Mouse (Mus musculus) limb, embryonic 15.5 days (tissue): ENCODE measurements around the gene Pnp. TPM values are rescaled to one million over a fixed set of nuclear protein-coding genes. Genes with fewer than 3 reads are reported as not detected.
"Not testable (repeated sequence)": the region's sequence is repeated elsewhere in the genome, so short reads cannot be mapped to it uniquely, and the experiment has no call there.

ENCODE experiments used
- ATAC-seq: fragments of 200-750 bp; cut with Nextera tagmentation; 2 replicates; pipeline ENCODE4 v1.8.0; 2017; ENCODE audit warnings: low read depth, moderate TSS enrichment; ENCODE audit not compliant: insufficient number of reproducible peaks, low FRiP score, low TSS enrichment
- H3K27ac ChIP-seq: fragments of 300-500 bp; sonication (generic); 2 replicates; pipeline ENCODE4 v1.5.1; 2015; ENCODE audit warnings: moderate library complexity, mild to moderate bottlenecking, inconsistent platforms
- H3K27me3 ChIP-seq: fragments of 300-500 bp; sonication (generic); 2 replicates; pipeline ENCODE4 v1.6.1; 2015; ENCODE audit warnings: inconsistent platforms
- H3K36me3 ChIP-seq: fragments of 300-500 bp; sonication (generic); 2 replicates; pipeline ENCODE4 v1.6.1; 2015; ENCODE audit warnings: inconsistent platforms
- H3K4me1 ChIP-seq: fragments of 300-500 bp; sonication (generic); 2 replicates; pipeline ENCODE4 v1.6.1; 2015; ENCODE audit warnings: inconsistent platforms
- H3K4me2 ChIP-seq: fragments of 300-500 bp; sonication (generic); 2 replicates; pipeline ENCODE4 v1.6.1; 2015; ENCODE audit warnings: mild to moderate bottlenecking, inconsistent platforms
- H3K4me3 ChIP-seq: fragments of 300-500 bp; sonication (generic); 2 replicates; pipeline ENCODE4 v1.5.1; 2015; ENCODE audit warnings: mild to moderate bottlenecking, inconsistent platforms
- H3K9ac ChIP-seq: fragments of 300-500 bp; sonication (generic); 2 replicates; pipeline ENCODE4 v1.6.1; 2015; ENCODE audit warnings: inconsistent platforms
- H3K9me3 ChIP-seq: fragments of 300-500 bp; sonication (generic); 2 replicates; pipeline ENCODE4 v1.6.1; 2016; ENCODE audit warnings: inconsistent platforms
- WGBS: fragments of 180-500 bp; shearing (Covaris S2); methylation state at CpG from one replicate; pipeline ENCODE4 v1.1.7; 2015; 5-methylcytosine and 5-hydroxymethylcytosine counted together
- polyA plus RNA-seq: library from polyadenylated mRNA; unstranded; fragments of >200 nt; fragmentation: Nextera tagmentation; extraction: Ambion mirVana; gene quantifications from 2 replicates; pipeline ENCODE4 v1.2.1, GENCODE M21; 2015

Gene Pnp
- polyA plus RNA-seq, 1 experiment from 2014 or later: 54.8 TPM

DNA sequence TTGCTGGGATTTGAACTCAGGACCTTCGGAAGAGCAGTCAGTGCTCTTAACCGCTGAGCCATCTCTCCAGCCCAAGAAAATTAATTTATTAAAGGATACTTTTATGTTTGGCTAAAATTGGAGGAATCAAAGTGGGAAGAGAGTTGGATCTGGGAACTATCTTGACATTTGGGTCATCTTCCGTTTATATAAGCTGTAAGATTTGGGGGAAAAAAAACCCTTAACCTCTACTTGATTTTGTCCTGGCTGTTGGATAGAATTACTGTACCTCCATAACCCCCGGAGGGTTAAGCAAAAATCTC, 26.1 kb upstream of the Pnp start:
- WGBS: 79% methylated on average over 4 of the region's 4 CpGs

GRCm38 (mm10) chr14:50905327-50905726, 25.6 kb upstream of the Pnp start:
- H3K36me3 ChIP-seq, H3K4me2 ChIP-seq, H3K9me3 ChIP-seq, H3K4me3 ChIP-seq, H3K9ac ChIP-seq, ATAC-seq, H3K27me3 ChIP-seq, H3K27ac ChIP-seq, H3K4me1 ChIP-seq: not testable (repeated sequence)

More for the DNA sequence above, 26.1 kb upstream of the Pnp start:
- Histone ChIP-seq H3K27me3 (no peaks in the 10 kb centered on the region), H3K4me1 (peaks cover 8% of the 10 kb centered on the region), H3K27ac (no peak overlapping the region), H3K4me3 (no peak overlapping the region), H3K9ac (no peak overlapping the region), H3K9me3 (no peaks in the 10 kb centered on the region), H3K36me3 (no peaks in the 10 kb centered on the region), H3K4me2 (no peak overlapping the region)
- ATAC-seq: no peak

DNA sequence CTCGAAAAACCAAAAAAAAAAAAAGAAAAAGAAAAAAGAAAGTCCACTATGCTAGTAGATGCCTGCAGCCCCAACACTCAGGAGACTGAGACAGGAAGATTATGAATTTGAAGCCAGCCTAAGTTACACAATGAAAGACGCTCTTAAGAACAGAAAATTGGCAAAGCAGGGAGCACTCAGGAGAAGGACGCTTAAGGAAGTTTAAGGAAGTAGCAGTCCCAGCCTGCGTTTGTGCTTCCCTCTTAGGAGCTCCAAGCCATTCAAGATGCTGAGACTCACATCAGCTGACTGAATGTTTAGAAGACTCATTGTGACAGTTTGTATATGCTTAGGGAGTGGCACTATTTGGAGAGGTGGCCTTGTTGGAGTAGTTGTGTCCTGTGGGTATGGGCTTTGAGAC, 22.8 kb upstream of the Pnp start:
- Histone ChIP-seq H3K27me3 (no peaks in the 10 kb centered on the region), H3K27ac (no peak overlapping the region), H3K36me3 (peaks cover 25% of the 10 kb centered on the region), H3K9me3 (no peaks in the 10 kb centered on the region), H3K4me3 (no peak overlapping the region), H3K9ac (no peak overlapping the region), H3K4me2 (no peak overlapping the region), H3K4me1 (peaks cover 8% of the 10 kb centered on the region)
- WGBS: 78% methylated on average over 4 of the region's 4 CpGs
- no peak for ATAC-seq

GRCm38 (mm10) chr14:50911356-50911755, 19.5 kb upstream of the Pnp start:
- H3K36me3 ChIP-seq: peaks cover 55% of the 10 kb centered on the region
- H3K4me2 ChIP-seq: no peak overlapping the region
- H3K4me3 ChIP-seq: no peak overlapping the region
- H3K9ac ChIP-seq: no peak overlapping the region
- no peak for ATAC-seq
- 59% methylated on average over 3 of the region's 3 CpGs for WGBS
- H3K9me3 ChIP-seq: no peaks in the 10 kb centered on the region
- no peak overlapping the region for H3K27ac ChIP-seq
- H3K4me1 ChIP-seq: no peaks in the 10 kb centered on the region
- no peaks in the 10 kb centered on the region for H3K27me3 ChIP-seq

DNA sequence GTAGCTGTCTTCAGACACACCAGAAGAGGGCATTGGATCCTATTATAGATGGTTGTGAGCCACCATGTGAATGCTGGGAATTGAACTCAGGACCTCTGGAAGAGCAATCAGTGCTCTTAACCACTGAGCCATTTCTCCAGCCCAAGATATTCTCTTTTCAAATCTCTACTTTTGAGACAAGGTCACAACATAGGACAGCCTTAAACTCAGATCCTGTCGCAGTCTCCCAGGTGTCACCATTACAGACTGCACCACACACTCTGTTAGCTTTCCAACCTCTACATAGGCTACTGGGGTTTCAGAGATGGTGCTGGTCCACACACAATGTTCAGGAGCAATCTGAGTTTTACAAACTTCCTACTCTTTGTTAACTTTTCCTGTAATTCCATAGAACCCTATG, 7.4 kb upstream of the Pnp start:
- not testable (repeated sequence) for H3K27me3 ChIP-seq, H3K9ac ChIP-seq, ATAC-seq, H3K27ac ChIP-seq, H3K9me3 ChIP-seq
- H3K4me3 ChIP-seq: peak overlapping the region; percentile 71
- peak overlapping the region; percentile 46 for H3K4me2 ChIP-seq
- WGBS: 91% methylated on average over 1 of the region's 1 CpGs
- peaks cover 38% of the 10 kb centered on the region for H3K36me3 ChIP-seq
- peaks cover 17% of the 10 kb centered on the region for H3K4me1 ChIP-seq

DNA sequence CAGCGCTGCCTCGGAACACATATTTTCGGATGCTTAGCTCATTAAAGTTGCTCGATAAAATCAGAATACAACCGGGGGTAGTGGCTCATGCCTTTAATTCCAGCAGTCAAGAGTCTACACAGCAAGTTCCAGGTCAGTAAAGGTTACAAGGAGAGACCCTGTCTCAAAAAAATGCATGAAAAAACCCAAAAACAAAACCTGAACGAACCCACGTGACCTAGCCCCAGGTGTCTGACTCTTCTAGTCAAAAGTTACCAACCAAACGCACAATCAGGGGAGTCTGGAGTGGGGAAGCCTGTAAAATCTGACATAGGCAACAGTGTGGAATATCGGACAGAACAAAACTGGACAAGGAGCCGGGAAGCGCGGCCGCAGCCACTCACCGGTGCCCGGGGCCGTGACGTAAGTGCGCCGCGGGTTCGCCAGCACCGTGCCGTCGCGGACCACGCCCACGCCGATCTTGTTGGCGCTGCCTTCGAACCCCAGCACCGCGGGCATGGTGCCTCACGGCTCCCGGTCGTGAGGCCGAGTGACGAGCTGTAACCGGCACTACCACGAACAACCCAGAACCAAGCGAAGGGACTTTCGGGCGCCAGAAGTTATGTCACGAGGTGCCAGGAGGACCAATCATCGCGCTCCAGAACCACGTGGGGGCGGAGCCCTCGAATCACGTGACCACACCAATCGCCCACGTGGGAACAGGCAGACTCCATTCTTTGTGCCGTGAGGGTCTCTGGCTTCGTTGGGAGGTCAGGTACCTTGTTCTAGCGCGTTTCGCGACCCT, 6.4 kb upstream of the Pnp start, which contains the start of the genes Osgep and Apex1:
TSS of gene Osgep (minus strand) at position 613 of the 784 bp plus-strand sequence.
TSS of gene Apex1 (plus strand) at position 688 of the 784 bp plus-strand sequence.
- H3K27ac ChIP-seq: peak within 1 kb of the TSS; percentile 94
- H3K36me3 ChIP-seq: peaks cover 42% of the 10 kb centered on the region
- H3K9ac ChIP-seq: peak within 1 kb of the TSS; percentile 68
- H3K9me3 ChIP-seq: no peaks in the 10 kb centered on the region
- under 1% methylated on average over 57 of the region's 57 CpGs for WGBS
- peak within 1 kb of the TSS; percentile 71 for H3K4me3 ChIP-seq
- H3K27me3 ChIP-seq: no peaks in the 10 kb centered on the region
- peak; percentile 94 for ATAC-seq
- peak within 1 kb of the TSS; percentile 71 for H3K4me2 ChIP-seq
- peaks cover 17% of the 10 kb centered on the region for H3K4me1 ChIP-seq

DNA sequence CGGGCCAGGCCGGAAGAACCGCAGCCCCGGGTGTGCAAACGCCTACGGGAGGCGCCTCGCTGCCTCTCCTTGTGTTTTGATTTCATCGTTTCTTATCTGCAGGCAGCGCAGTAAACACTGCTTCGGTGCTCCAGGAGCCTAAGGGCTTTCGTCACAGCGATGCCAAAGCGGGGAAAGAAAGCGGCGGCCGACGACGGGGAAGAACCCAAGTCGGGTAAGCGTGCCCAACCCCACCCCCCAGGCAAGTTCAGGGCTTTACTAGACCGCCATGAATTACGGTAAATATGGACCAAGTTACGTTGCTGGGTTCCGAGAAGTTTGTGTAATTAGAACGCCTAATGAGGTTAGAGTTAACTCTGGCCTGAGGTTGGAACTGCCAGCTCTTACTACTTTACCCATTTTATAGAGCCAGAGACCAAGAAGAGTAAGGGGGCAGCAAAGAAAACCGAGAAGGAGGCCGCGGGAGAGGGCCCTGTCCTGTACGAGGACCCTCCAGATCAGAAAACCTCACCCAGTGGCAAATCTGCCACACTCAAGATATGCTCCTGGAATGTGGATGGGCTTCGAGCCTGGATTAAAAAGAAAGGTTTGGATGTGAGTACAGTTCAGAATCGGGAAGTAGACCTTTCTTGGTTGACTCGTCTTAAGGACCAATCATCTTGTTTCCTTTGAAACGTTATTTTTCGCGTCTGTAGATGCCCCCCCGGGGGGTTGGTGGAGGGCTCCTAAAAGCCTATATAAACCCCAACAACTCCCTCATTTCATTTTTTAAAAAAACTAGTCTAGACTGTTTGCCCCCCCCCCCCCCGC, 5.6 kb upstream of the Pnp start:
- WGBS: under 1% methylated on average over 38 of the region's 38 CpGs
- H3K4me2 ChIP-seq: peak overlapping the region; percentile 71
- no peaks in the 10 kb centered on the region for H3K27me3 ChIP-seq
- H3K9me3 ChIP-seq: no peaks in the 10 kb centered on the region
- peak overlapping the region; percentile 94 for H3K27ac ChIP-seq
- H3K9ac ChIP-seq: peak overlapping the region; percentile 53
- peaks cover 24% of the 10 kb centered on the region for H3K4me1 ChIP-seq
- H3K36me3 ChIP-seq: peaks cover 40% of the 10 kb centered on the region
- ATAC-seq: 0 out of 2 replicates have a peak, but pooled peaks have one; percentile 8
- H3K4me3 ChIP-seq: peak overlapping the region; percentile 71

DNA sequence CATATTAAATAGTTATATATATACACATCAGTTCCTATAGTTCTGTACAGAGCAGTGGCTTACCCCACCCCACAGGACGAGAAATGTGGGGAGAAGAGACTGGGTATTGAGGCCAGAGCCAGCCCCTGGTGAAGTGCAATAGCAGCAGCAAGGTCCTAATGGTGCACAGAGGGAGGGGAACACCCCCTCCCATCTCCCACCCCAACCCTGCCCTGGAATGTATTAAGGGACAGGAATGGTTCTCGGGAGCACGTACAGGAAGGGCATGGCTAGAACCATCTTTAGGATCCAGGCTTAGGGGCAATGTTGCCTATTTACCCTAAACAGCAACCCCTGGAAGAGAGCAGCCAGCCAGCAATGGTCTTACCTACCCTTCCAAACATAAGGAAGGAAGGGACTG, 3.5 kb upstream of the Pnp start:
- no peaks in the 10 kb centered on the region for H3K27me3 ChIP-seq
- H3K9ac ChIP-seq: no peak overlapping the region
- H3K4me3 ChIP-seq: no peak overlapping the region
- no peaks in the 10 kb centered on the region for H3K9me3 ChIP-seq
- peaks cover 29% of the 10 kb centered on the region for H3K4me1 ChIP-seq
- no peak overlapping the region for H3K27ac ChIP-seq
- H3K36me3 ChIP-seq: peaks cover 34% of the 10 kb centered on the region
- no peak overlapping the region for H3K4me2 ChIP-seq
- WGBS: 47% methylated on average over 3 of the region's 3 CpGs
- ATAC-seq: no peak

DNA sequence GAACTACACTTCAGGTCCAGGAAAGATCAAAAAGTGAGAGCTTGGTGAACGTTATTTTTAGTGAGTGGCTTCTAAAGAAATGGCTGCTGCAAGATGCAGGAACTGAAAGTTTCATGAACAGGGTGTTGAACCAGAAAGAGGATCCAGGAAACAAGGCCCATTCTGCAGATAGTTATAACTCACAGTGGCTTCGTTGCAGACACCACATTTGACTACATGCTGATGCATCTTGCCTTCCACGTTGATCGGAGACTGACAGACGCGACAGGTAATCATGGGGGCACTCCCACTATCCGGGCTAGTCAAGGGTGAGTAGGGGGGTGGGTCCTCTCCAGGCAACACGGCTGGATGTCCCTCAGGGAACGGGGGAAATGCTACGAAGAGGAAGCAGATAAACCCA, 931 bp upstream of the Pnp start:
- 13% methylated on average over 10 of the region's 10 CpGs for WGBS
- no peak for ATAC-seq

GRCm38 (mm10) chr14:50930377-50930753, 517 bp upstream of the Pnp start:
- Histone ChIP-seq H3K4me3 (peak overlapping the region; percentile 98), H3K27ac (peak overlapping the region; percentile 90), H3K9me3 (no peaks in the 10 kb centered on the region), H3K36me3 (peaks cover 34% of the 10 kb centered on the region), H3K4me2 (peak overlapping the region; percentile 81), H3K4me1 (peaks cover 23% of the 10 kb centered on the region), H3K9ac (peak overlapping the region; percentile 94), H3K27me3 (no peaks in the 10 kb centered on the region)
- peak; percentile 36 for ATAC-seq
- under 1% methylated on average over 36 of the region's 38 CpGs for WGBS

More for the DNA sequence above, 931 bp upstream of the Pnp start:
- peak overlapping the region; percentile 90 for H3K27ac ChIP-seq
- peaks cover 34% of the 10 kb centered on the region for H3K36me3 ChIP-seq
- no peaks in the 10 kb centered on the region for H3K27me3 ChIP-seq
- peak overlapping the region; percentile 94 for H3K9ac ChIP-seq
- H3K4me2 ChIP-seq: peak overlapping the region; percentile 81
- no peaks in the 10 kb centered on the region for H3K9me3 ChIP-seq
- H3K4me1 ChIP-seq: peaks cover 24% of the 10 kb centered on the region
- peak overlapping the region; percentile 98 for H3K4me3 ChIP-seq

- 13% methylated on average over 12 of the region's 12 CpGs for WGBS
- peak overlapping the region; percentile 11 for H3K9ac ChIP-seq
- no peaks in the 10 kb centered on the region for H3K27me3 ChIP-seq
- H3K27ac ChIP-seq: peak overlapping the region; percentile 90
- peak overlapping the region; percentile 98 for H3K4me3 ChIP-seq
- ATAC-seq: no peak
- peaks cover 27% of the 10 kb centered on the region for H3K36me3 ChIP-seq
- H3K9me3 ChIP-seq: no peaks in the 10 kb centered on the region
- H3K4me2 ChIP-seq: peak overlapping the region; percentile 57
- peaks cover 12% of the 10 kb centered on the region for H3K4me1 ChIP-seq
Measured at GRCm38 (mm10) chr14:50931493-50932020, 675 bp downstream of the Pnp start.

DNA sequence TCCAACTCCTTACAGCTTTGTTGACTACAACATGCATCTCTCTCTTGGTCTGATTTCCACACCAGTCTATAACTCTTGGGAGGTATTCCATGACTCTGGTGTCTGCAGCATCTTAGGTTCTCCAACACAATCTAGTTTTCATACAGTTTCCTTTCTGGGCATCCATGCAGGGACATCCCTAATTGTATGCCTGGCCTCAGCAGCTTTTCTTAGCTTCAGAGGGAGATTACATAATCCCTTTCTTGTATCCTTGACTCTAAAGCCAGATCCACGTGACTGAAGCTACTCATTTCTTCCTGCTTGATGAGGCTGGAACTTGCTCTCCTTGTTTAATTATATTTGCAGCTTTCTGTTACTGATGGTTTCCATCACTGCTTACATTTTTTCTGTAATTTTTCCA, 5.8 kb downstream of the Pnp start:
- H3K27ac ChIP-seq: no peak overlapping the region
- 54% methylated on average over 1 of the region's 1 CpGs for WGBS
- no peak overlapping the region for H3K4me3 ChIP-seq
- ATAC-seq: no peak
- no peaks in the 10 kb centered on the region for H3K27me3 ChIP-seq
- H3K36me3 ChIP-seq: no peaks in the 10 kb centered on the region
- no peak overlapping the region for H3K4me2 ChIP-seq
- H3K9ac ChIP-seq: no peak overlapping the region
- no peaks in the 10 kb centered on the region for H3K9me3 ChIP-seq
- H3K4me1 ChIP-seq: peaks cover 1% of the 10 kb centered on the region; the same call in 1 of the 2 replicates
